Mouse (Mus musculus): ENCODE results near the gene Dnlz. TPM values are rescaled to one million over a fixed set of nuclear protein-coding genes. Genes with fewer than 3 reads are reported as not detected.
A peak's percentile ranks its signal among the peaks of the same experiment; 100 is the strongest.
"Not testable (repeated sequence)": the region's sequence is repeated elsewhere in the genome, so short reads cannot be mapped to it uniquely, and the experiment has no call there.

The Dnlz gene
- 11.9 and 12.5 TPM in 2 replicates for polyA plus RNA-seq (2012; ENCODE audit: insufficient read depth, insufficient read length, missing spikeins)

DNA sequence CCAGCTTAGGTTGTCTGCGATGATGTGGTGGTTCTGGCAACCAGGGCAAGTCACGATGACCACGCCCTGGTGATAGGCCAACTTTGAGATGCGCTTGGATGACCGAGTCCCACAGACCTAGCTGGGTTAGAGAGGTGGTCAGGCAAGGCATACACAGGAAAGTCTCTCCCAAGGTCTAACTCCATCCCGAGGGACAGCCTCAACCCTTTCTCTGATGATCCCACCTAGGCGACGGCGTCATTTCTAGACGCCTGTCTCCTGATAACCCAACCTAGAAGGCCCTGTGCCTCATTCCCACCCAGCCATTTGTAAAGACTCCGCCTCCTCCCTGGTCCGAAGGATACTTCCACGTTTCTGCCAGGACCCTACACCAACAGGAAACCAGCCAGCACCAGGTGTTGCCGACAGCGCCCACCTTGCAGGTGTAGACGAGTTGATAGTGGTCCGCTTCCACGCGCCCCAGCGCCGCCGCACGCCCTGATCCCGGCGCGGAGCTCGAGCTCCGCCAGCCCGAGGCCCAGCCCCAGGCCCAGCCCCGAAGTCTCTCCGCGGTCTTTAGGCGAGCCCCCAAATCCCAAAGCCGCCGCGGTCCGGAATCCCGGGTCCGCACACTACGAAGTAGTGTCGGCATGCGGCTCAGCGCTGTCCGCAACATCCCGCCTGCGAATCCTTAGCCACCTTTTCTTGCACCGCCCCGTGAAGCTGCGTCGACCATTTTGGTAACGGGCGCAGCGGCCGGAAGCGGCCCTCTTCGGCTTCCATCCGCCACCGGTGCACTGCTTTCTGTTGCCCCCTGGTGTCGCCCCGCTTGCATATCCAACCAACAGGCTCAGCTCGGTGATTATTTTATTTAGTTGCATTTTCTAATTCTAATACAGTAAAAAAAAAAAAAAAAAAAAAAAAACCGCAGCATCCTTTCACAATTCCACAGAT, at the start of gene Dnlz:
TSS of gene Dnlz (minus strand) at position 753 of the 933 bp plus-strand sequence.
- Histone ChIP-seq H3K27ac (ENCODE audit: insufficient read depth, low read depth, low read length) (peak within 1 kb of the TSS; percentile 54), H3K4me3 (ENCODE audit: insufficient read depth, low read length) (peak within 1 kb of the TSS; percentile 85), H3K4me1 (ENCODE audit: control insufficient read depth, insufficient read depth, low read length) (peaks cover 21% of the 10 kb centered on the region)
- TF ChIP-seq CTCF (IDR thresholded peaks at IDR 0.05; ENCODE audit: low read depth, low read length) (peak; percentile 37), POLR2A (IDR thresholded peaks at IDR 0.05; ENCODE audit: borderline replicate concordance, low read depth, low read length) (0 out of 2 replicates have a peak, but pooled peaks have one; percentile 4)

DNA sequence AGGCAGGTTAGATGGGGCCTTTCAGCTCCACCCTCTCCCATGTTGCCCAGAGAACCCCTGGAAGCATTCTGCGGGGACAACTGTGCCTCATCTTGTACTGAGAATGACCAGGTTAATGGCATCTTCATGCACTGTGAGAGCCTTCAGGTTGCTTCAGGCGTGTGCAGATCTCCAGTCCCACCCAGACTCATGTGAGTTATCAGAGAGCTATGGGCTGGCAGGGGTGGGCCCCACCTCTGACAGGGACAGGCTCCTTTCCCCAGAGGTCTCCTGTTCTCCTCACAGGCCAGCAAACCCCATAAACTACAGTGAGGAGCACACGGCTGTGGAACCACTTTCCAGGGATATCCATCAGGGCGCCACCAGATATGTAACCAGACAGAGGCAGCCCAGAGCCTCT, 49.1 kb upstream of the Dnlz start:
- Histone ChIP-seq H3K27ac (ENCODE audit: insufficient read depth, low read depth, low read length) (no peak overlapping the region), H3K4me3 (ENCODE audit: insufficient read depth, low read length) (no peak overlapping the region), H3K4me1 (ENCODE audit: control insufficient read depth, insufficient read depth, low read length) (0 out of 2 replicates have a peak, but pooled peaks cover 2% of the 10 kb centered on the region)
- TF ChIP-seq CTCF (IDR thresholded peaks at IDR 0.05; ENCODE audit: low read depth, low read length): no peak

DNA sequence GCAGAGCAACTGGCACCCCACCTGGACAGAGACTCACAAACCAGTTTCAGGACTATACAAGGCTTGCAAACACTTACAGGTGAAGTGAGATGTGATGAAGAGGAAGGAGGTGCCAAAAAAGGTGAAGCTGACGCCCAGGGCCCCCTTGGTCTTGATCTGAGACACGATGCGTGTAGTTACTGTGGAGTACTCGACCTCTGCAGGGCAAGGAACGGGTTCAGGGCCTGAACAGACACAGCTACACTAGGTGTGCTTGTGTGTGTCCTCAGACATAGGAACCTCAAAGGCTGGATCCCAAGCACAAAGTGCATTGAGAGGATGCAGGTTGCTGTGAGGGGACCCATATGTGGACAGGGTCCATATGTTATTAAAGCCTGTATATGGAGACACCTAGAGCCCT, 48.4 kb upstream of the Dnlz start:
- TF ChIP-seq POLR2A (IDR thresholded peaks at IDR 0.05; ENCODE audit: borderline replicate concordance, low read depth, low read length) (no peak), CTCF (IDR thresholded peaks at IDR 0.05; ENCODE audit: low read depth, low read length) (no peak)
- H3K4me3 ChIP-seq (ENCODE audit: insufficient read depth, low read length): no peak overlapping the region
- H3K27ac ChIP-seq (ENCODE audit: insufficient read depth, low read depth, low read length): no peak overlapping the region
- 0 out of 2 replicates have a peak, but pooled peaks cover 2% of the 10 kb centered on the region for H3K4me1 ChIP-seq (ENCODE audit: control insufficient read depth, insufficient read depth, low read length)

DNA sequence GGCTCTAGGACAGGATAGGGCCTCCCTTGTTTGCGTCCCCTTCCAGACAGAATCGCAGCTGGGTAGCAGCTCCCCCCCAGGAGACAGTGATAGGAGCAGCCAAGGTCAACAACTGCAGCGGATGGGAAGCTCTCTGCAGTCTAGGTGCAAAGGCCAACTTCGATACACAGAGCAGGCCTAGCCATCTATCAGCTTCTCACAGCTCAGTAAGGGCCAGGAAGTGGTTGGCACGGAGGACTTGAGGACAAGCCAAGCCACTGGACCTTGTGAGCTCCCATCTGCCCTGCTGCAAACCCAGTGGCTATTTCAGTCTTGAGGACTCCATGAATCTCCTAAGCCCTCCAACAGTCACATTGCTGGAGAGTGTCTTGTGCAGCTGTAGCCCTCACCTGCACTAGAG, 47.7 kb upstream of the Dnlz start:
- Histone ChIP-seq H3K27ac (ENCODE audit: insufficient read depth, low read depth, low read length) (no peak overlapping the region), H3K4me3 (ENCODE audit: insufficient read depth, low read length) (no peak overlapping the region), H3K4me1 (ENCODE audit: control insufficient read depth, insufficient read depth, low read length) (0 out of 2 replicates have a peak, but pooled peaks cover 1% of the 10 kb centered on the region)
- TF ChIP-seq POLR2A (IDR thresholded peaks at IDR 0.05; ENCODE audit: borderline replicate concordance, low read depth, low read length) (no peak), CTCF (IDR thresholded peaks at IDR 0.05; ENCODE audit: low read depth, low read length) (no peak)

DNA sequence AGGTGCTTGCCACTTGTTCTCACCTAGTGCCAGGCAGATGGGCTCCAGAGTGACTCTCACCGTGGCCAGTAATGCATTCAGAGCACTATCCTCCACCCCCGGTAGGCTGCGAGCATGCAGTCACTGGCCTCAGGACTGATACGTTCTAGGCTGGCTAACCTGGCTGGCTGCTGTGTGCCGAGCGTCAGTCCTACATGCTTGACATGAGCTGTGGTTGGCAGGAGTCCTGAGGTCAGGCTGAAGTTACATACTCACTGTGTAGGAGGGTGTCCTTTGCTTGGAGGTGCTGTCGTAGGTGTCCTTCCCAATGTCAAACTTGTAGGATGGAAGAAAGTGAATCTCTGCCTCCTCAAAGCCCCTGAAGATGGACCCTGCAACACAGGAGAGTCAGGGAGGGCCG, 47.1 kb upstream of the Dnlz start:
- Histone ChIP-seq H3K4me1 (ENCODE audit: control insufficient read depth, insufficient read depth, low read length) (no peaks in the 10 kb centered on the region), H3K27ac (ENCODE audit: insufficient read depth, low read depth, low read length) (no peak overlapping the region), H3K4me3 (ENCODE audit: insufficient read depth, low read length) (no peak overlapping the region)
- TF ChIP-seq CTCF (IDR thresholded peaks at IDR 0.05; ENCODE audit: low read depth, low read length): no peak

DNA sequence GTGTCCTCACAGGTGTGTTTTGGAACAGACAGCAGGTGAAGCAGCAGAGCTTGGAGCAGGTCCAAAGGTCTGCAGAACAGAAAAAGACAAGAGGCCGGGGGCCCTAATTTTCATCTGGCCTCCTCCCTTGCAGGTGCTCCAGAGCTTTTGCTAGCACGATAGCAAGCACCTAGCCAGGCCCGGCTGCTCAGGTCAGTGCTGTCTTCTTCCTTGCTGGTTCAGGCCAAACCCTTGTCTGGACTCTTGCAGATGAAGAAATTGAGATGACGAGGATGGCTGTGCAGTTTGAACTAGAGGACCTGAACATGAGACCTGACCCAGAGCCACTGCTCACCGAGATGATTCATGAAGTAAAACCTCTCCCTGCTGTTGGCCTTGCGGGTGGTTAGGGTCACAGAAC, 39.7 kb upstream of the Dnlz start:
- H3K4me1 ChIP-seq (ENCODE audit: control insufficient read depth, insufficient read depth, low read length): peaks cover 8% of the 10 kb centered on the region
- H3K4me3 ChIP-seq (ENCODE audit: insufficient read depth, low read length): no peak overlapping the region
- TF ChIP-seq POLR2A (IDR thresholded peaks at IDR 0.05; ENCODE audit: borderline replicate concordance, low read depth, low read length) (no peak), CTCF (IDR thresholded peaks at IDR 0.05; ENCODE audit: low read depth, low read length) (no peak)
- no peak overlapping the region for H3K27ac ChIP-seq (ENCODE audit: insufficient read depth, low read depth, low read length)

DNA sequence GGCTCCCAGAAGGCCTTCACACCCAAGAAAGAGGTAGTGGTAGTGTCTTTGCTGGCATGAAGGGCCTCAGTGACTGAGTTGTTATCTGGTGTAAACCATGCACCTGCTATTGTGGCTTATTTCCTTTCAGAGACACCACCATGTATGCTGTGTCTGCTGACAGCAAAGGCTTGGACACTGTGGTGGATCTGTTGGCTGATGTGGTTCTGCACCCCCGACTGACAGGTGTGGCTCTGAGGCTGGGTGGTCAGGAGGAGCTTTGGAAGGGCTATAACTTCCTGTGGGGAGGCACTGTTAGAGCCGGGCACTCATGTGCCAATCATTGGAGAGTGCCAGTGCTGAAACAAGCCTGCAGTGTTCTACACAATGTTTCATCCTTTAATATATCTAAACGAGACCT, 39.0 kb upstream of the Dnlz start:
- peaks cover 8% of the 10 kb centered on the region for H3K4me1 ChIP-seq (ENCODE audit: control insufficient read depth, insufficient read depth, low read length)
- H3K27ac ChIP-seq (ENCODE audit: insufficient read depth, low read depth, low read length): no peak overlapping the region
- TF ChIP-seq CTCF (IDR thresholded peaks at IDR 0.05; ENCODE audit: low read depth, low read length) (no peak), POLR2A (IDR thresholded peaks at IDR 0.05; ENCODE audit: borderline replicate concordance, low read depth, low read length) (no peak)
- no peak overlapping the region for H3K4me3 ChIP-seq (ENCODE audit: insufficient read depth, low read length)

DNA sequence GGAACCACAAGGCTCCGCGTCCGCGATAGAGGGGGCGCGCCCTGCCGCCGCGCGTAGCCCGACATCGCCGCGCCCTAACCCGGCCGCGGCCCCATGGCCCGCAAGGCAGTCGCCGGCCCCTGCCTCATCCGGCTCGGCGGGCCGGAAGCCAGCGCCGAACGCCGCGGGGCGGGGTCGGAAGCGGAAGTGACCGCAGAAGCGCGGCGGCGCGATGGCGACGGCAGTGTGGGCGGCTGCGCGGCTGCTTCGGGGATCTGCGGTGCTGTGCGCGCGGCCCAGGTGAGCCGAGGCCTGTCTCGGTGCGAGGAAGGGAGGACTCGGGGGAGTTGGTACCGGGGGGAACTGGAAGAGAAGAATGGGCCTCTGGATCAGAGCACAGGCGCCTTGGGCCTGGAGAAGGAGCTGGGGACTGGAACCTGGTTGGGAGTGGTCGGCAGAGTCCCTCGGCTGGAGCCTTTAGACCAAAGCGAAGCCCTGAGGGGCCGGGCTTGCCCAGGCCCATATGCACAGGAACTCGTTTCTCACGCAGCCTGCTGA, 37.3 kb upstream of the Dnlz start, which contains the start of the genes Entr1 and Pmpca:
TSS of gene Entr1 (minus strand) at position 163 of the 537 bp plus-strand sequence.
TSS of gene Pmpca (plus strand) at position 186 of the 537 bp plus-strand sequence.
- H3K4me1 ChIP-seq (ENCODE audit: control insufficient read depth, insufficient read depth, low read length): peaks cover 8% of the 10 kb centered on the region
- peak within 1 kb of the TSS; percentile 16; the same call in 1 of the 2 replicates for H3K27ac ChIP-seq (ENCODE audit: insufficient read depth, low read depth, low read length)
- TF ChIP-seq CTCF (IDR thresholded peaks at IDR 0.05; ENCODE audit: low read depth, low read length): no peak
- peak; percentile 68; the same call in 1 of the 2 replicates for TF ChIP-seq POLR2A (IDR thresholded peaks at IDR 0.05; ENCODE audit: borderline replicate concordance, low read depth, low read length)
- H3K4me3 ChIP-seq (ENCODE audit: insufficient read depth, low read length): peak within 1 kb of the TSS; percentile 94

DNA sequence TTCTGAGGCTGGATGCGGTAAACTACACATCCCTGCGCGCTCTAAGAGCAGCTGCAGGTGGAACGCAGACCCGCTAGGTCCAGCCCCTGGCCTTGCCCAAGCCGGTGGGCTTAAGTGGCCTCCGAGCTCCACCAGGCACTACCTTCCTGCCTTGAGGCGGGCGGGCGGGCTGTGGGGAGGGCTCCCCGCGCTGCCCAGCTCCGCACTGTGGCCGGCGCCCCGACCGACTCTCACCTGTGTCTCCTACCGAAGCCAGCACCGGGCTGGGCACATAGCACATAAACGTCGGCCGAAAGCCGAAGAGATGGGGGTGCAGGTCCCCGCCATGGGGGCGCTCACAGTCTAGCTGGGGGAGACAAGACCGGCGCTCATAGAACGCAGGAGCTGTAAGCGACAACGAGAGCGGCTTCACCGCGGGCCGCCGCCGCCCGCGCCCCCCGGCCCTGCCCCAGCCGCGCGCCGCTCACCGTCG, 36.8 kb upstream of the Dnlz start:
- no peak overlapping the region for H3K27ac ChIP-seq (ENCODE audit: insufficient read depth, low read depth, low read length)
- peaks cover 8% of the 10 kb centered on the region for H3K4me1 ChIP-seq (ENCODE audit: control insufficient read depth, insufficient read depth, low read length)

DNA sequence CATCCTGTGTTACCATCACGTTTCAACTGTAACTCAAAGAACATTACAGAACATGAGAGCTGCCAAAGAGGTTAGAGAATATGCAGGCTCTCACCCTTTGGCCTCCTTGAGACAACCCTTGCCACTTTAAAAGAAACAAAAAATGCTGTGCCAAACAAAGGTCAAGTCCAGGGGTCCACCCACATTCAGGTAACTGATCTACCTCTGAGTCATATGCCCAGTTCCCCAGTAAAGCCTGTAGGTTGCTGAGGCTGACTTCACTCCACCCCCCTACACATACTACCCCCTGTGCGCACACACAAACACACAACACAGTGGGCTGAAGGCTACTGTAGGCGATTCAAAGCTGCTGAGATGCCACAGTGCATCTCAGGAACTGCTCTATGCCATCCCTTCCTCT, 35.8 kb upstream of the Dnlz start:
- Histone ChIP-seq H3K4me3 (ENCODE audit: insufficient read depth, low read length) (0 out of 2 replicates have a peak overlapping the region, but pooled peaks have one; percentile 11), H3K4me1 (ENCODE audit: control insufficient read depth, insufficient read depth, low read length) (peaks cover 8% of the 10 kb centered on the region), H3K27ac (ENCODE audit: insufficient read depth, low read depth, low read length) (no peak overlapping the region)
- TF ChIP-seq POLR2A (IDR thresholded peaks at IDR 0.05; ENCODE audit: borderline replicate concordance, low read depth, low read length) (no peak), CTCF (IDR thresholded peaks at IDR 0.05; ENCODE audit: low read depth, low read length) (no peak)

More for the DNA sequence above, 36.8 kb upstream of the Dnlz start:
- H3K4me3 ChIP-seq (ENCODE audit: insufficient read depth, low read length): peak overlapping the region; percentile 94
- no peak for TF ChIP-seq CTCF (IDR thresholded peaks at IDR 0.05; ENCODE audit: low read depth, low read length)

DNA sequence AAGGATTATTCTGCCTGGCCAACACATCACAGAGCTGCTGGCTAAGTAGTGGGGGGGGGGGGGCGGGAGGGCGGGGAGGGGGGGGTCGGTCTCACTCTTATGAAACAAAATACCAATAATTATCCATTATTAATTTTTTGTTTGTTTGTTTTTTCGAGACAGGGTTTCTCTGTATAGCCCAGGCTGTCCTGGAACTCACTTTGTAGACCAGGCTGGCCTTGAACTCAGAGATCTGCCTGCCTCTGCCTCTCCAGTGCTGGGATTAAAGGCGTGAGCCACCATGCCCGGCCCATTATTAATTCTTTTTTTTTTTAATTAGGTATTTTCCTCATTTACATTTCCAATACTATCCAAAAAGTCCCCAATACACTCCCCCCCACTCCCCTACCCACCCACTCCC, 29.0 kb upstream of the Dnlz start:
- not testable (repeated sequence) for H3K27ac ChIP-seq (ENCODE audit: insufficient read depth, low read depth, low read length)

More for the DNA sequence above, 29.0 kb upstream of the Dnlz start:
- H3K4me1 ChIP-seq (ENCODE audit: control insufficient read depth, insufficient read depth, low read length): not testable (repeated sequence)
- peak overlapping the region; percentile 73 for H3K4me3 ChIP-seq (ENCODE audit: insufficient read depth, low read length)

Data from bone marrow macrophage, adult 2 months (primary cell).